Mouse (Mus musculus) heart, postnatal 10 days (tissue): Measurements from ENCODE around the gene Unc13d. TPM values are rescaled to one million over a fixed set of nuclear protein-coding genes. Genes with fewer than 3 reads are reported as not detected.
"Not testable (repeated sequence)": the region's sequence is repeated elsewhere in the genome, so short reads cannot be mapped to it uniquely, and the experiment has no call there.

ENCODE experiments used
- DNase-seq, 2 experiments: peaks; one replicate each; pipeline ENCODE4 v3.0.0; 2021
- intact Hi-C: fragments of 180-260 bp; cut with DNase I; formaldehyde crosslinking; loops from one replicate; pipeline ENCODE4 v1.15.1; 2025
- total RNA-seq, 2 experiments: library from RNA; stranded (reverse); gene quantifications; 2 replicates each; pipeline ENCODE4 v1.2.3; 2021

Gene Unc13d
- 1 to 10 TPM in 1 of 2 experiments, under 1 TPM in 1; 0.52 to 1.0 TPM for total RNA-seq

DNA sequence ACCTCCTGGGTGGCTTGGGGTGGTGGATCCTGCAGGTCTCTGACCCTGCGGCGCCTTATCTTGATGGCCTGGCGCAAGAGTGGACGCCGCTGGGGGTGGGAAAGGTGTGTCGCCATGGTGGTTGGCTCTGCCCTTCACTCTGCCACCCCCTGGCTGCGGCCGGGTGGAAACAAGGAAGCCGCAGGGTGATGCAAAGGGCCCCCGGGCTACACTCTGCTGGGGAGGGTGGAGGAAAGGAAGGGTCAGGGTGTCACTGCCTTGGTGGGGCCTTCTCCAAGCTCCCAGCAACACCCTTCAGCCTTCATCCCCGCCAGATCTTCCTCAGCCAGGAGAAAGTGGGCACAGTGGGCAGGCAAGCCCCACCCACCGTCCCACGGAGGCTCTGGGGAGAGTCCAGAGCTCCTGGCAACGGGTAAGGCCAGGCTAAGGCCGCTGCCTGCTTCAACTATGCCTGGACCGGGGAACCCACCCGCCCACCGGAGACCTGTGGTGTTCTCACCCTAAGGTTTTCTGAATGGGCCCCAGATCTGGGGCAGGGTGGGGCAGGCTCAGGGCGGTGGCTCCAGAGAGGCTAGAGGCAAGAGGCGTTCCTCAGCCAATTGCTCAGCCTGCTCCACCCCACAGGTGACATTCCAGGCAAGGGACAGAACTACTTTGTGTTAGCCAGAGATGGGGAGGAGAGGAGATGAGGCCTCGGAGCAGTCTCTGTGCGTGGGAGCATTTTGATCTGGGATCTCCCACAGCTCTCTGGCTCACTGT lies at the start of gene Unc13d:
Gene Unc13d, minus strand, starts transcription at position 516 of the 759 bp plus-strand sequence.
- peak in 1 of 2 experiments; percentile 31 for DNase-seq
- intact Hi-C loops = no loop called here

DNA sequence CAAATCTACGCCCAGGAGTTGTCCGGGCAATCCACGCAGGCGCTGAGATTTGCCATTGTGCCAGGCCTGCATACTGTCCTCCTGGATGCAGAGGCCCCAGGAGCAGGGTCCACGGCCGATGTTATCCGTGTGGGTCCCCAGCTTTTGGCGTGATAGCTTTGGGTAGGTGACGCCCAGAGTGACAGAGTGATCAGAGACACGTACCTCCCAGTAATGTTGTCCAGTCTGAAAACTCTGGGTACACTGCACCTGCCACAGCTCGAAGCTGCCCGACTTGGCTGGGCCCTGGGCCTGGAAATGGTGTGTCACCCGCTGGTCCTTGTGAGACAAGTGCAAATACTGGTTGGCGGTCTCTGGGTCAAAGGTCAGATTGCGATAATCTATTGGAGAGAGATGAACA lies 48.5 kb upstream of the Unc13d start:
- DNase-seq = no peak
- intact Hi-C loops = no loop called here

DNA sequence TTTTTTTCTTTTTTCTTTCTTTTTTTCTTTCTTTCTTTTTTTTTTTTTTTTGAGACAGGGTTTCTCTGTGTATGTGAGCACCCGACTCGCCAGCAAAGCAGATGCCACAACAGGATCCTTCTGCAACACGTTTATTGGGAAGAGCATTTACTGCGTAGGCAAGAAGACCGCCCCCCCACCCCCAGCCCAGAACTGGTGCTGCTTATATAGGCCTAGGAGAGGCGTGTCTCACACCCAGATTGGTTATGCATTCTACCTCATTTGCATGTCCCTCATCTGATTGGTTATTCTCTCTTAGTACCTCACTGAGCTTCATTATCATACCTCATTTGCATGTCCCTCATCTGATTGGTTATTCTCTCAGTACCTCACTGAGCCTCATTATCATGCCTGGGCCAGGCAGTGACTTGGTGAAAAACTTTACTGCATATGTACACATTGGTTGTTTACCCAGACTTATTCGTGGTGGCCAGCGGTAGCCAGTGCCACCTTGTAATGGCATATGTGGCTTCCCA lies 44.0 kb upstream of the Unc13d start:
- DNase-seq, intact Hi-C loops: not testable (repeated sequence)

DNA sequence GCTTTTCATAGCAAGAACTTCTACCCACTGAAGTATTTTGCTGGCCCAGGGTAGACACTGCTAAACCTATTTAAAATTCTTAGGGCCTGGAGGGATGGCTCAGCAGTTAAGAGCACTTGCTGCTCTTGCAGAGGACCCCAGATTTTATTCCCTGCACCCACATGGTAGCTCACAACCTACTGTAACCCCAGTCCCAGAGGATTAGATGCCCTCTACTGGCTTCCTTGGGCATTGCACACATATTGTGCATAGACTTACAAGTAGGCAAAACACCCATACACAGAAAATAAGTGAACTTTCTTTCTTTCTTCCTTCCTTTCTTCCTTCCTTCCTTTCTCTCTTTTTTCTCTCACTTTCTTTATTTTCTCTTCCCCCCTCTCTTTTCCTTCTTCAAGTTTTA lies 40.1 kb upstream of the Unc13d start:
- intact Hi-C loops = no loop called here
- no peak for DNase-seq

DNA sequence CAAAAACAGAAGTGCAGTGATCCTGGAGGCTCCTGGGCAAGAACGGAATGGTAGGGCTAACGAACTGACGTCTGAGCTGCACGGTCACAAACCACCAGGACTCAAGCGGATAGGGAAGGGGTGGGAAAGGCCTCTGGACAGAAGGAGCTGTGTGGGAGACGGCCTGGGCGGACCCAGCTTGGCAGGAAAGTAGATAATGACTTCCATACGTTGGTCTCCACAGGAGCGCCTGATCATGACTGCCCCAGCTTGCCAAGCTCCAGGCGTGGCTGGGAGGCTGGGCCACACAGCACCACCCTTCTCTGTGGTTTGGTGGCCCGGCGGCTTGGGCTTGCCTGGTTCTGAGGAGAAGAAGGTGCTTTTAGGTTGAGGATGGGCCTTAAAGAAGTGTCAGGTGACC lies 39.5 kb upstream of the Unc13d start:
- intact Hi-C loops = no loop called here

DNA sequence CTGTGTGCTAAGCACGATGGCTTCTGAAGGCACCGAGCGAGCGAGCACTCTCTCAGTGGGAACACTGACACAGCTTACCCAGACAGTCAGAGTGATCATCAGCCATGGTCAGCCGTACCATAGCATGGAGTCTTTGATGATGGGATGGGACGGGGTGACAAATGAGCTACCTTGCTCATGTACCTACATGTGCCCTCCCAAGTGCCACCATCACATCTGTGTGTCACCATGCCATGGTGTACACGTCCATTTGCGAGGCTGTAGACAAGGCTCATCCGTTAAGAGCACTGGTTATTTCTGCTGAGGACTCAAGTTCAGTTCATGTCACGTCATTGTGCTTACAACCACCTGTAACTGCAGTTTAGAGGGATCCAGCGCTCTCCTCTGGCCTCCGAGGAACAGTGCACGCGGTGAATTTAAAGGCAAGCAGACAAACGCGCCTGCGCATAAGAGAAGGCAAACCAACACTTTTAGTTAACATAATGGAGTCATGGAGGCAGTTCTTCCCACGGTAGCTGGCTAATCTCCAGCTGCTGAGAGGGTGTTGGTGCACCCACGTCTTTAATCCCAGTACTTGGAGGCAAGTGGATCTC lies 33.9 kb upstream of the Unc13d start:
- no peak for DNase-seq

More for the DNA sequence above, 39.5 kb upstream of the Unc13d start:
- no peak for DNase-seq

DNA sequence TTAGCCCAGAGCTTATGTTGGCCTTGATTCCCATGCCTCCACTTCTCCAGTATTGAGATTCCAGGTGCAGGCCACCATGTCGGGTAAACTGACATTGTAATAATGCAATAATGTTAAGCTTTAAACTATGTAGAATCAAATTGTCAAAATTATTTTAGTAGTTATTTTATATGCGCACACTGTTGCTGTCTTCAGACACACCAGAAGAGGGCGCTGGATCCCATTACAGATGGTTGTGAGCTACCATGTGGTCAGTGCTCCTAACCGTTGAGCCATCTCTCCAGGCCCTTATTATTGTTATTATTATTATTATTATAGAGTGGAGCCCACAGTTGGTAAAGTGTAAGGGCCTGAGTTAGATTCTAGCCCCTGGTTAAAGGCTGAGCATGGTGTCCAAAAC lies 33.3 kb upstream of the Unc13d start:
- intact Hi-C loops = loop anchor here (2.0 kb wide), 1 partner anchor 20 kb away; the partner anchor contains the start of gene Trim65
- no peak for DNase-seq

More for the DNA sequence above, 33.9 kb upstream of the Unc13d start:
- intact Hi-C loops = loop anchor here (2.0 kb wide), 1 partner anchor 19 kb away; the partner anchor contains the start of gene Trim65

DNA sequence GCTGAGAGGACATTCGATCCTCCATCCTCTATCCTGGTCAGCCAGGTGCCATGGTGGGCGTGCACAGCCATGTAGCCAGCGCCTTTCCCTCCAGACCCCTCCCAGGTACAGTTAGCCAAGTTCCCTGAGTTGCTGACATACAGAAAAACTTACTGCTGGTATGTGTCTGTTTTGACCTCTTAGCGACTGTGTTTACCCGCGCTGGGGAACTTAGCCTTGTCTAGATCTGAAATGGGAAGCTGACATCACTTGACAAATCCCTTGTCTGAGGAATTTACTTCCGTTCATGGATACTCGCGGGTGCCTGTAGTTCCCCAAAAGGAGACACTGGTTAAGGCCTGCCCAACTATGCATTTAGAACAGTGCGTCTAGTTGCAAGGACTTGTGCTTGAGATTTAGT lies 32.8 kb upstream of the Unc13d start:
- DNase-seq = no peak
- intact Hi-C loops = loop anchor here (1.0 to 2.0 kb wide), 2 partner anchors 20 to 23 kb away; partner anchors contain the start of gene Trim65

DNA sequence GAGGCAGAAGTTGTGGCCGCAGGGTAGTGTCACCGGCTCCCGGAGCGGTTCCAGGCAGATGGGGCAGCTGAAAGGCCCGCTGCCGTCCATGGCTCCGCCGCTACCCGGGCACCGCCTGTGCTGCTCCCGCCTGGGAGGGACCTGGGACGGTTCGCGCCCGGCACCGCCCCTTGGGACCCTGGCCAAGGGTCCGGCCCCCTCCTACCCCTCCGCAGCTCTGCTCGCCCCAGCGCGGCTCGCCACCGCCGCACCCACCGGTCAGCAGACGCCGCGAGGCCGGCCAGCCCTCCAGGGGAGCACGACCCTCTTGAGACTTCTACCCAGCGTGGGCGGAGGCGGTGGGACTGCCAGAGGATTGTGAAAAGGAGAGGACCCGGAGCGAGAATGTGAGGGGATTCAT lies 32.4 kb upstream of the Unc13d start:
- peak; percentile 89 to 91 for DNase-seq
- intact Hi-C loops = loop anchor here (1.0 to 2.0 kb wide), 2 partner anchors 21 to 23 kb away; partner anchors contain the start of gene Trim65

DNA sequence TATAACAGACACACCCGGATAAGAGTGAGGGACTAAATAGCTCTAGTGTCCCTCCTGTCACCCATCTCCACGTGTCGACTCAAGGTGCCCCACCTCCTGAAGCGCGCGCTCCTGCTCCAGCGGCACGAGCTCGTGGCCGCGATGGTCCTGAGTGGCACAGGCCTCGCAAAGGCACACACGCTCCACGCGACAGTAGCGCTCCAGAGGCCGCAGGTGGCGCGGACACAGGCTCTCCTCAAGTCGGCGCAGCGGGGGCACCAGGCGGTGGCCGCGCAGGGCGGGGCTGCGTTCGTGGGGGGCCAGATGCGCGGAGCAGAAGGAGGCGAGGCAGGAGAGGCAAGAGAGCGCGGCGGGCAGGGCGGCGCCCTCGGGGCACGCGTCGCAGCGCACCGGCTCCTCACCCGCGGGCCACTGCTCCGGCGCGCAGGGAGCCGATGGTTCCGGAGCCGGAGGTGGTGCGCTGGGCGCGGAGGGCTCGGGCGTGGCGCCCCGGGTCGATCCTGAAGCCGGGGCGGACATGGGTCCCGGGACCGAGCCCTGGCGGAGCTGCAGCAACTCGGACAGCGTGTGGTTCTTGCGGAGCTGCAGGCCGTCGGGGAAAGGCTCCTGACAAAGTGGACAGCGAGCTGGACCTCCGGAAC lies 31.8 kb upstream of the Unc13d start:
- intact Hi-C loops = loop anchor here (1.0 to 2.0 kb wide), 2 partner anchors 21 to 22 kb away; partner anchors contain the start of gene Trim65
- DNase-seq = peak; percentile 54 to 58

DNA sequence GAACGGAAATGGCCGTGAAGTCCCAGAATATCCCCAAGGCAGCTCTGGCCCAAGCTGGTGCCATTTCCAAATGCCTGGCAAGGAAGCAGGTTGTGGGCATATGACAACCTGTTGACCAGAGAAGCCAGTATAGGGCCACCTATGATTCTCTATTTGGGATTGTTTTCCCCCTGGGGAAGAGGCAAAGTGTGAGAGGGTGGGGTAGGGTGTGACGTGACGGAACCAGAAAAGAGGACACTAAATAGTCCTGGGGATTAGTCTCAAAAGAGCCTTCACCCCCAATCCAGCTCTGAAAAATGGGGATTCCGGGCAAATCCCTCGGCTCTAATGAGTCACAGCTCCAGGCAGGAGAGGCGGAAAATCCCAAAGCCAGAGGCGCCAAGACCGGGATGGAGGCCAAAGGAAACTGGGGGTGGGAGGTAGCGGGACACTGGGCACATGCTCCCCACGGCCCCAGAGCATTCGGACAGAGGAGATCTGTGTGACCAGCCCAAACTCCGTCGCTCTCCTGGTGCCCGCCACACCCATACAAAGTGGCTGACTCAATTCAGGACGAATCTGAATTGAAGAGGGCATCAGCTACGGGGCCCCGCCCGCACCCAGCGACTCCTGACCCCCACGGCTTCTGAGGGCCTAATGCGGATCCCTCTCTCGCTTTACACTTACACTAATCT lies 30.8 kb upstream of the Unc13d start:
- intact Hi-C loops = no loop called here
- DNase-seq = peak; percentile 85 to 87

DNA sequence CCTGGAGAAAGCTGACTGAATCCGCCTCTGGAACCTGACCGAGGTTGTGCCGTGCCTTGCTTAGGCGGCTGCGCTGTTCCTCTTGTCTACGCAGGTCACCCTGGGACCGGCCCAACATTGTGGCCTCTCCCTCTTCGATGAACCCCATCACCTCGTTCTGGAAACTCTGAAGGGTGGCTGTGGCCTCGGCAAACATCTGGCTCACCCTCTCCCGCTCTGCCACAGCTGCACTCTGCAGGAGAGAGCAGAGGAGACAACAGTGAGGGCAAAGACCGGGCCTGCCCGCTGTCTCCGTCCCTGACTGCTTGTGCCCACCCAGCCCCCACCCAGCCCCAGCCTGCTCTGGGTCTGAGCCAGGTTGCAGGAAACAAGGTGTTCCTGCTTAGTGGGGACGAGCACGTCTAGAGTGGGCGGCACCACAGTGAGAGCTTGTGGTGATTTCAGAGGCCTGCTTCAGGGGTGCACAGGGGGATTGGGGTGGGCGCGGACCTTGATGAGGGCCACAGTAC lies 30.1 kb upstream of the Unc13d start:
- DNase-seq = no peak
- intact Hi-C loops = no loop called here

DNA sequence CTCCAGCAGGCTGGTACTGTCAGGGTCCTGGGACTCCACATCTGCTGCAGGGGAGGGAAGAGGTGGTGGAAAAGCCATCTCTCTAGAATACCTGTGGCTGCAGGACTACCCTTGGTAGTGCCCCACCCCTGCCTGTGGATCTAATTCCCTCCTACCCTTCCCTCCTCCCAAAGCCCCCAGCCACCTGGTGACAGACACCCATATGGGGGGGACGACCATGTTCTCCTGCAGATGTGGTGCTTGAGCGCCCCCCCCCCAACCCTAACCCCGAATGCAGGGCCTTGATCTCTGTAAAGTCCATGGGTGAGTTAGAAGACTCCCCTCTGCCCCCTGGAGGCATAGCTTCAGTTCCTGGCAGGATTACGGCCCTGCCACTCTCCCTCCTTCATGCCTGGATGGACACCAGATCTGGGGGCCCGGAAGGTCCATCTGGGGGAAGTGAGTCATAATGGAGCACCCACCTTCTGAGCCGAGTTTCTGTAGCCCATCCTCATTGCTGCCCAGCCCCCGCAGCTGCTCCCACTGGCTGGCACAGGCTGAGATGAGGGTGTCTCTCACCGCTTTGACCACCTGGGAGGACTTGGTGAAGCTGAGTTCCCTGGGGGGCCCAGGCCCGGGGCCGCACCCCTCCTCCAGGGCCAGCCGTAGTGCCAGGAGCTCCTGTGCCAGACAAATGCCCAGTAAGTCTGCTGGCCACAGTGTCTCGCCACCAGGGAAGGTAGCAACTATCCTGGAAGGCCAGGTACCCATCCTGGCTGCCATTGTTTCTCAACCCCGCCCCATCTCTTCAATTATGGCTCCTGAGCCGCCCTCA lies 29.4 kb upstream of the Unc13d start:
- intact Hi-C loops = no loop called here
- peak; percentile 36 to 48 for DNase-seq

DNA sequence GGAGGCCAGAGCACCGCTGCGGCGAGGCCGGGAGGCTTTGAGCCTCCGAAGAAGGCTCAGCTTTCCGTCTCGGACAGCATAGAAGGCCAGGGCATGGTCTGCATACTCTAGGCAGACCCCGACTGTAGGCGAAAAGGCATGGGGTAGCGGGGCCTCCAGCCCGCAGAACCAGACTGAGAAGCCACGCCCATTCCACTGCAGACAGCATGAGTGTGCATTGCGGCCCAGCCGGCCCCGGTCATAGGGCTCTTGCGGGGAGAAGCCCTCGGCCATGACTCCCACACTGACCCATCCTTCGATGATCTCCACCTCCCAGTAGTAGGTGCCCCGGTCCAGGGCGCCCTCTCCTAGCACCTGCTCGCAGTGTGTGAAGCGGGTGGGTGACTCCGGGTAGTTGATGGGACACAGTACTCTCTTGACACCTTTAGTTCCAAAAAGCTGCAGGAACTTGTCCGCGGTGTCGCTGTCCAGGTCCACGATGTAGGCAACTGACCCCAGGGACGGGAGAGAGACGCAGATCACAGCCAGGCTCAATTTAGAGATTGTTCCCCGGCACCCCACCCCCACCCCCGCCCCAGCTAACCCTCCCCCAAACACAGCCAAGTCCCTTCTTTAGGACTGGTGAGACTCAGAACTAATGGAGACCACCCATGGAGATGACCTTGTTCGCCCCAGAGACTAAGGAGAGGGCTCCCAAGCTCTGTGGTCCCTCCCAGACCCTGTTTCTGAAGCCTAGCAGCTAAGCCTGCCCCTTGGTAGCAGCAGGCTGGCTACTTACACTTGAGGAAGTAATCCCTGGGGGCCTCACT lies 28.6 kb upstream of the Unc13d start:
- intact Hi-C loops = no loop called here
- no peak for DNase-seq

DNA sequence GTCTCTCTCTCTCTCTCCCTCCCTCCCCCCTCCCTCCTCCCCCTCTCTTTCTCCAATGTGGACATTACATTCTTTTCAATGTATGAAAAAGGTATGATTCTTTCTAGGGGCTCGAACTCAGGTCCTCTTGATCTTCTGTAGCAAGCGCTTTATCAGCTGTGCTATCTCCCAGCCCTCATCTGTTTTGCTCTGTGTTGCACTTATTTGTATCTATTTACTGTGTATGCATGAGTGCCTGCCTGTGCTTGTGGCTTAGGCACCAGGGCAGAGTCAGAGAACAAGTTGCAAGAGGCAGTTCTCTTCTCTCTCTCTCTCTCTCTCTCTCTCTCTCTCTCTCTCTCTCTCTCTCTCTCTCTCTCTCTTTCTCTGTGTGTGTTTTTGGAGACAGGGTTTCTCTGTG lies 27.3 kb upstream of the Unc13d start:
- no peak for DNase-seq
- intact Hi-C loops = no loop called here

DNA sequence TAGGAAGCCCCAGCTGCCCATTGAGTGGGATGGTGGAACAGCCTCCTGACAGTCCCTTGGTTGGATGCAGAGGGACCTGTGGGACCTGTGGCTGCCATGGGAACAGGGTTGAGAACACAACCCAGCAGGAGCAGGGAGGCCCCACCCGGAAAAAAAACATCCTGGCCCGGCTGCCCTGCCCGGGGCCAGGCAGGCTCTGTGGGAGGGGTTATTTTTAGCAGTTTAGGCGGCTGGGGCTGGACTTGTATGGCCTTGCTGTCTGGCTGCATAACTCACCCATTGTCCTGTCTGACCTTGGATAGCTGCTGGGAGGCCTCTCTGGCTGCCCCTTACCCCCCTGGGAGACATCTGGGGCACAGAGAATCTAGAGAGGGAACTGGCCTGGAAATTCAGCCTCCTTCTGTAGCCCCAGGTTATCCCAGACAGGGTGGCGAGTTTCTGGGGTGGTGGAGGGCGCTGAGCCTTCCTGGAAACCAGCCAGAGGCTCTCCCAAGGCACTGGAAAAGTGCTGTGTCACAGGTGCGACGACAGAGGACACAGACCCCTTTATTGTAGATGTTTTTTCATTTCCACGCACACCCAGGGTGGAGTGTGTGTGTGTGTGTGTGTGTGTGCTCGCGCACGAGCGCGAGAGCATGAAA lies 26.4 kb upstream of the Unc13d start:
- intact Hi-C loops = no loop called here
- DNase-seq = peak; percentile 83 to 86

DNA sequence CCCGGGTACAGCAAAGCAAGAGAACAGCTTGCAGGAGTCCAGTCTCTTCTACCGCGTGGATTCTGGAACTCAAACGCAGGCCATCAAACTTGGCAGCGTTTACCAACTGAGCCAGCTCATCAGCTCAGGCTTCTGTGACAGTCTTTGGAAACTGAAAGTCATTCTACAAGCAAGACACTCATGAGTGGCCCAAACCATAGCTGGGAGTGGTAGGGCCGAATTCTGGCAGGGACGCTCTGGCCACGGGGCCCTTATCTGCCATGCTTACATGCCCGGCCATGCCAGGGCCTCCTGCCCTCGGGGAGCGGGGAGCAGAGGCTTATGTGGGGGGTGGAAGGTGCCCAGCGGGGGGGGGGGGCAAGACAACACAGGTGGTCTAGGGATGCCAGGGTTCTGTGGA lies 25.8 kb upstream of the Unc13d start:
- intact Hi-C loops = no loop called here

DNA sequence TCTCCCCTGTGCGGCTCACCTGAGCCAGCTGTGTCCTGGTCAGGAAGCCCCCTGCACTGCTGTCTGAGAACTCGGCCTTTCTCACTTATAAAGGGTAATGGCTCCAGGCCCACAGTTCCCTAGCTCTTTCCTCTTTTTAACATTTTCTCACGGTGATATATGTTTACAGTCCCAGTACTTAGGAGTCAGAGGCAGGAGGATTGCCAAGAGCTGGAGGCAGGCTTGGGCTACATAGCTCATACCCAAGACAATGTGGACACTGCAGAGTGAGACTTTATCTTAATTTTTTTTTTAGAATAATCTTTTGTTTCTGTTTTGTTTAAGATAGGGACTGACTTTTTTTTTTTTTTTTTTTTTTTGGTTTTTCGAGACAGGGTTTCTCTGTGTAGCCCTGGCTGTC lies 24.7 kb upstream of the Unc13d start:
- intact Hi-C loops = no loop called here
- peak; percentile 56 to 62 for DNase-seq

More for the DNA sequence above, 25.8 kb upstream of the Unc13d start:
- peak; percentile 45 to 54 for DNase-seq
